Mouse (Mus musculus): ENCODE measurements around the gene Dna2. TPM values are rescaled to one million over a fixed set of nuclear protein-coding genes. Genes with fewer than 3 reads are reported as not detected.
"Not testable (repeated sequence)": the region's sequence is repeated elsewhere in the genome, so short reads cannot be mapped to it uniquely, and the experiment has no call there.

Dna2 gene
- 38.9 and 40.7 TPM in 2 replicates for polyA plus RNA-seq (2016; fragmentation: Nextera tagmentation; extraction: Ambion mirVana)

DNA sequence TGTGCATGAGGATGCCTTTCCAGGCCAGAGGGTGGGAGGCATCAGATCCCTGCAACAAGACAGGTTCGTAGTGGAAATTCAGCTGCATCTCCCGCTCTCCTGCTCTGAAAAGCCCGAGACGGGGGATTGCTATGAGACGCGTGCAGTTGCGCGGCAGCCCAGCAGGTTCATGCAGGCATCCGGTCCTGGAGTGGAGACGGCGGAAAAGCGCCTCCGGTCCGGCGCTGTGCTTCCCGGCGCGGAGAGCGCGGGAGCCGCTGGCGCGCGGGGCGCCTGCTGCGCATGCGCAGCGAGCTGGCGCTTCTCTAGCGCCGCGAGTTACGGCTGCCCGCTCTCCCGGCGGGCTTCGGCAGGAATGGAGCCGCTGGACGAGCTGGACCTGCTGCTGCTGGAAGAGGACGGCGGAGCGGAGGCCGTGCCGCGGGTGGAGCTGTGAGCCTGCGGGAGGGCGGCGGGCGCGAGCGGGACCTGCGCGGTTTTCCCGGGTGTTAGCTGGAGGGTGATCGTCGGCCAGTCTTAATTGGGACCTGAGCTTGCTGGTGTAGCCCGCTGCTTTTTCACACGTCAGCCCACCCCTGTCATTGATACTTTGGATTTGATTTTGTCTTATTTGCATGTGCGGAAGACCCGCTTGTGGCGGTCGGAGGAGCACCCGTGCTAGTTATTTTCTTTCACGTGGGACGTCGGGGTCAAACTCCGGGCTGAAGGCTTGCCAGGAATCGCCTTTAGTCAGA, at the start of gene Dna2:
TSS of gene Dna2 (plus strand) at position 289 of the 734 bp plus-strand sequence.
- Histone ChIP-seq H3K27ac (peak within 1 kb of the TSS; percentile 95), H3K9me3 (replicated peaks) (no peaks in the 10 kb centered on the region), H3K4me3 (peak within 1 kb of the TSS; percentile 80), H3K4me1 (peaks cover 6% of the 10 kb centered on the region; the same call in 1 of the 2 replicates), H3K36me3 (peaks cover 53% of the 10 kb centered on the region), H3K27me3 (ENCODE audit: low read depth, poor library complexity, severe bottlenecking) (no peaks in the 10 kb centered on the region)
- DNase-seq (ENCODE audit: low spot score), result peak; percentile 86
- WGBS, result under 1% methylated on average over 68 of the region's 68 CpGs

DNA sequence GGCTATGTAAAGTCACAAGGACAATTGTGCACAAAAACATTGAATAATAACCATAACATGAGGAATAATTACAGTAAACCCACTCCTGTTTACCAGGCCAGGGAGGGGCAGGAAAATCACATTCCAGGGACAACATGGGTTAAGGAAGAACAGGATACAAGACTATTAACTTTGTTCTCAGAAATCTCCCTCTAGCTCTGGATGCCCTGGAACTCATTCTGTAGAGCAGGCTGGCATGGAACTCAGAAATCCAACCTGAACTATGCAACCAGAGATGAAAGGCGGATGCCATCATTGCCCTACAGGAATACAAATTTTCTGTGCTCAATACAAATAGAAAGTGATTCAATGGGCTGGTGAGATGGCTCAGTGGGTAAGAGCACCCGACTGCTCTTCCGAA, 49.4 kb upstream of the Dna2 start:
- Histone ChIP-seq H3K36me3 (no peaks in the 10 kb centered on the region), H3K4me1 (no peaks in the 10 kb centered on the region)

GRCm38 (mm10) chr10:62898061-62898460, 48.8 kb upstream of the Dna2 start:
- H3K27ac ChIP-seq, result no peak overlapping the region
- no peak overlapping the region for H3K4me3 ChIP-seq
- no peak for DNase-seq (ENCODE audit: low spot score)
- no peaks in the 10 kb centered on the region for H3K27me3 ChIP-seq (ENCODE audit: low read depth, poor library complexity, severe bottlenecking)
- H3K36me3 ChIP-seq, result no peaks in the 10 kb centered on the region
- H3K4me1 ChIP-seq, result no peaks in the 10 kb centered on the region
- WGBS, result 85% methylated on average over 2 of the region's 2 CpGs
- H3K9me3 ChIP-seq (replicated peaks), result no peaks in the 10 kb centered on the region

More for the DNA sequence above, 49.4 kb upstream of the Dna2 start:
- no peak for DNase-seq (ENCODE audit: low spot score)
- Histone ChIP-seq H3K4me3 (no peak overlapping the region), H3K27me3 (ENCODE audit: low read depth, poor library complexity, severe bottlenecking) (no peaks in the 10 kb centered on the region), H3K9me3 (replicated peaks) (no peaks in the 10 kb centered on the region), H3K27ac (no peak overlapping the region)
- WGBS, result 94% methylated on average over 3 of the region's 3 CpGs

DNA sequence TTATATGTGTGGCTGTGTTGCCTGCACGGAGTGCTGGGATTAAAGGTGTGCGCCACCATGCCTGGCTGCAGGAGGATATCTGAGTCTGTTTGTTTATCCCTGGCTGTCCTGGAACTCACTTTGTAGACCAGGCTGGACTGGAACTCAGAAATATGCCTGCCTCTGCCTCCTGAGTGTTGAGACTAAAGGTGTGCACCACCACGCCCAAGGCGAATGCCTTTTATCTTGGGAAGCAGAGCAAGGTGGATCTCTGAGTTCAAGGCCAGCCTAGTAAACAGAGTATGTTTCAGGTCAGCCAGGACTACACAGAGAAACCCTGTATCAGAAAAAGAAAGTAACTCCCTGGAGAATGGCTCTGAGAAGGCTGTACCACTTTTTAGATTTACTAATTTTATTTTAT, 46.7 kb upstream of the Dna2 start:
- no peak for DNase-seq (ENCODE audit: low spot score)
- Histone ChIP-seq H3K9me3 (replicated peaks) (no peaks in the 10 kb centered on the region), H3K4me1 (no peaks in the 10 kb centered on the region), H3K27me3 (ENCODE audit: low read depth, poor library complexity, severe bottlenecking) (no peaks in the 10 kb centered on the region), H3K36me3 (no peaks in the 10 kb centered on the region), H3K27ac (no peak overlapping the region), H3K4me3 (no peak overlapping the region)
- WGBS, result 94% methylated on average over 4 of the region's 4 CpGs

GRCm38 (mm10) chr10:62901826-62902225, 45.0 kb upstream of the Dna2 start:
- Histone ChIP-seq H3K4me3 (no peak overlapping the region), H3K4me1 (no peaks in the 10 kb centered on the region), H3K9me3 (replicated peaks) (no peaks in the 10 kb centered on the region), H3K27me3 (ENCODE audit: low read depth, poor library complexity, severe bottlenecking) (no peaks in the 10 kb centered on the region), H3K36me3 (no peaks in the 10 kb centered on the region), H3K27ac (peak overlapping the region; percentile 42; the same call in 1 of the 2 replicates)
- DNase-seq (ENCODE audit: low spot score), result no peak
- 35% methylated on average over 8 of the region's 8 CpGs for WGBS

DNA sequence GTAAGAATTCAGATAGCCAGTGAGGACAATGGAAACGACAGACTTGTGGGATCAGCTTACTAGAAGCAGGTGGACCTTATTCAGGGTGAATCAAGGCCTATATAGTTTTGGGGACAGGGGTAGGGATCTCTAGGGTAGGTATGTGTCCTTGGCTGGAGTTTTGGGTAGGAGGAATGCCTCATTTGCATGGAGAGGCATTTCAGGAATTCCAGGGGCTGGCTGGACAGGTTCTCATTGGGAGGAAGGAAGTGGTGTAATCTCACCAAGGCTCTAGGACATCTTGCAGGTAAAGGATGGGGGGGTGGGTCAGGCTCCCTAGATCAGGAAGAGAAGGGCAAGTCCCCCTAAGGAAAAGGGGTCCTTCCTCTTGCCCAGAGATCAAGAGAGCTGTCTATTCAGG, 44.0 kb upstream of the Dna2 start:
- Histone ChIP-seq H3K27me3 (ENCODE audit: low read depth, poor library complexity, severe bottlenecking) (no peaks in the 10 kb centered on the region), H3K9me3 (replicated peaks) (no peaks in the 10 kb centered on the region), H3K4me3 (no peak overlapping the region), H3K27ac (no peak overlapping the region), H3K36me3 (no peaks in the 10 kb centered on the region), H3K4me1 (no peaks in the 10 kb centered on the region)
- no peak for DNase-seq (ENCODE audit: low spot score)
- WGBS, result 57% methylated on average over 1 of the region's 1 CpGs

GRCm38 (mm10) chr10:62906336-62906735, 40.5 kb upstream of the Dna2 start:
- H3K36me3 ChIP-seq, result no peaks in the 10 kb centered on the region
- no peak overlapping the region for H3K27ac ChIP-seq
- no peaks in the 10 kb centered on the region for H3K27me3 ChIP-seq (ENCODE audit: low read depth, poor library complexity, severe bottlenecking)
- no peak for DNase-seq (ENCODE audit: low spot score)
- H3K4me1 ChIP-seq, result no peaks in the 10 kb centered on the region
- H3K9me3 ChIP-seq (replicated peaks), result no peaks in the 10 kb centered on the region
- H3K4me3 ChIP-seq, result no peak overlapping the region
- 94% methylated on average over 7 of the region's 7 CpGs for WGBS

- DNase-seq (ENCODE audit: low spot score); H3K4me1 ChIP-seq: not testable (repeated sequence)
- WGBS, result no CpG with 5 or more reads among the region's 1 CpGs
Observed at GRCm38 (mm10) chr10:62908896-62909295, 37.9 kb upstream of the Dna2 start, which contains the start of gene Tet1. TSS of gene Tet1 (minus strand) at chr10:62908996.

DNA sequence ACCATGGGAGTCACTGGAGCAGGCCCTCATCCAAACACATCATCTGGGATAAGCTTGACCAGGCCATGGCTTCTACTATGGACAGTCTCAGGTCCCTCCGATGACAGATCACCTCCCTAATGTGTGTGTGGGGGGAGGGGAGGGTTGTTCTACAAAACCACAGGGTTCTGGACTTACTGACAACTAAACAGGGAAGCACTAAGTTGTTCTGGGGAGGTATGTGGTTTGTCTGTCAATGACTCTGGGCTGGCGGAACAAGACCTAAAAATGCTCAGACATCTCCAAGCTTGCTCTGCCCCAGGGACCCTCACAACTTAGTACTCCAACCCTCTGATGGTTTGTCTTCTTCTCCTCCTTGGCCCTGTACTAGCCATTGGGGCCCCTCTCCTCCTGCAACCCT, 35.7 kb upstream of the Dna2 start:
- WGBS, result 91% methylated on average over 2 of the region's 2 CpGs

More at GRCm38 (mm10) chr10:62908896-62909295, 37.9 kb upstream of the Dna2 start, which contains the start of gene Tet1:
- H3K36me3 ChIP-seq; H3K27me3 ChIP-seq (ENCODE audit: low read depth, poor library complexity, severe bottlenecking); H3K4me3 ChIP-seq; H3K9me3 ChIP-seq (replicated peaks); H3K27ac ChIP-seq: not testable (repeated sequence)

GRCm38 (mm10) chr10:62918985-62919384, 27.8 kb upstream of the Dna2 start:
- Histone ChIP-seq H3K4me3 (no peak overlapping the region), H3K4me1 (peaks cover 16% of the 10 kb centered on the region), H3K27me3 (ENCODE audit: low read depth, poor library complexity, severe bottlenecking) (no peaks in the 10 kb centered on the region), H3K9me3 (replicated peaks) (no peaks in the 10 kb centered on the region), H3K36me3 (no peaks in the 10 kb centered on the region), H3K27ac (no peak overlapping the region)
- no peak for DNase-seq (ENCODE audit: low spot score)
- WGBS, result 81% methylated on average over 3 of the region's 3 CpGs

More for the DNA sequence above, 35.7 kb upstream of the Dna2 start:
- Histone ChIP-seq H3K4me3 (no peak overlapping the region), H3K36me3 (no peaks in the 10 kb centered on the region), H3K4me1 (no peaks in the 10 kb centered on the region), H3K27ac (no peak overlapping the region), H3K27me3 (ENCODE audit: low read depth, poor library complexity, severe bottlenecking) (no peaks in the 10 kb centered on the region), H3K9me3 (replicated peaks) (no peaks in the 10 kb centered on the region)
- no peak for DNase-seq (ENCODE audit: low spot score)

GRCm38 (mm10) chr10:62919925-62920765, 26.7 kb upstream of the Dna2 start, which contains the start of gene Slc25a16:
TSS of gene Slc25a16 (plus strand) at chr10:62920633.
- Histone ChIP-seq H3K27ac (peak within 1 kb of the TSS; percentile 88), H3K4me3 (peak within 1 kb of the TSS; percentile 91), H3K9me3 (replicated peaks) (no peaks in the 10 kb centered on the region), H3K27me3 (ENCODE audit: low read depth, poor library complexity, severe bottlenecking) (no peaks in the 10 kb centered on the region), H3K36me3 (no peaks in the 10 kb centered on the region), H3K4me1 (peaks cover 16% of the 10 kb centered on the region)
- DNase-seq (ENCODE audit: low spot score), result peak; percentile 96
- 6% methylated on average over 50 of the region's 50 CpGs for WGBS

DNA sequence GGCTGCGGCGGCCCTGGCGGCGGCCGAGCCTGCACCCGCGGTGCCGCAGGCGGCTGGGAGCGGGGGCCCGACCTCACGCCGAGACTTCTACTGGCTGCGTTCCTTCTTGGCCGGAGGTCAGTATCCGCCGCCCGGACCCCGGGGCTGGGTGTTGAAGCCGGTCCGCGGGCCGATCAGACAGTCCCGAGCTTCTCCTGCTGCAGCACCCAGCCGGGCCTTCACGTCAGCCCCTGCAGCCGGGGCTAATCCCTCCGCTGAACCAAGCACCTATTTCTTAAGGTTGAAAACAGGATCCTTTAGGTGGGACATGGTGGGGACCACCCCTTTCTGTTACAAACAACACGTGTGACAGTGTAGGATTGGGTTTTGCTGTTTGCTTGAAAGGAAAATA, 26.1 kb upstream of the Dna2 start:
- Histone ChIP-seq H3K27me3 (ENCODE audit: low read depth, poor library complexity, severe bottlenecking) (no peaks in the 10 kb centered on the region), H3K36me3 (no peaks in the 10 kb centered on the region), H3K4me1 (peaks cover 16% of the 10 kb centered on the region), H3K27ac (peak overlapping the region; percentile 88), H3K9me3 (replicated peaks) (no peaks in the 10 kb centered on the region), H3K4me3 (peak overlapping the region; percentile 91)
- under 1% methylated on average over 29 of the region's 29 CpGs for WGBS
- no peak for DNase-seq (ENCODE audit: low spot score)

- WGBS, result 91% methylated on average over 4 of the region's 4 CpGs
Observed at GRCm38 (mm10) chr10:62924096-62924635, 22.7 kb upstream of the Dna2 start.

More at GRCm38 (mm10) chr10:62924096-62924635, 22.7 kb upstream of the Dna2 start:
- Histone ChIP-seq H3K36me3 (peaks cover 13% of the 10 kb centered on the region), H3K27ac (no peak overlapping the region), H3K9me3 (replicated peaks) (no peaks in the 10 kb centered on the region), H3K4me1 (peaks cover 16% of the 10 kb centered on the region), H3K27me3 (ENCODE audit: low read depth, poor library complexity, severe bottlenecking) (no peaks in the 10 kb centered on the region), H3K4me3 (no peak overlapping the region)
- no peak for DNase-seq (ENCODE audit: low spot score)
